Mouse (Mus musculus): Measurements from ENCODE around the gene Myt1l. TPM values are rescaled to one million over a fixed set of nuclear protein-coding genes. Genes with fewer than 3 reads are reported as not detected.

Gene Myt1l
- total RNA-seq (2023), result not detected in 2 replicates

DNA sequence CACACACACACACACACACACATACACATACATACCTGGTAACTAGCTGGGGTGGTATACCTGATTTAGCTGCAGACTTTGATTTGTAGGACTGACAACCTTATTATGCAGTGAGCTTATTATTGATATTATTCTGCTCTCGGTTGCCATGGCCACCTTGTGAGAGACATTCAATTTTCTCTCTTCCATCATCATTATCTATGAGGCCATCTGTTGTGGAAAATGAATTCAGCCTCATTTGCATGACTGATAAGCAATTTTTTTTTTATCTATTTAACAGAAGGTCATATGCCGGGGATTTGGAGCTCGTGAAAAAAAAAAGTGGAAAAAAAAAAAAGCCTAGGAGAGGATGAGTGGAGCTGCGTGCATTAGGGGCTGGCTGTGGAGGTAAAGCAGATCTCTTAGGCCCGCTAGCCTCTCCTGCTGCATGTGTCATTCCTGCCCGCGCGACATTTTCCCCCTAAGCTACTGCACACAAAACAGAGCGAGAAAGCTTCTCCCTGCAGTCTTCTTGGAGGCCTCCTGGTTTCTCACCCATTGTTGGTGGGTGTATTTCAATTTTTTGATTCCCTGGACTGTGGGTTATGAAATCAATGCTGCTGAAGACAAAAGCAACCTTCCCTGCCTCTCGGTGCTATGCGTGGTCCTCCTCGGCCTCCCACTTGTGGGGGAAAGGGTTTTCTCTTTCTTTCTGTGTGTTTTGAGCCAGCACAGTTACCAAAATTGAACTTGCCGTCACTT, at the start of gene Myt1l:
TSS of gene Myt1l (plus strand) at position 354 of the 741 bp plus-strand sequence.

DNA sequence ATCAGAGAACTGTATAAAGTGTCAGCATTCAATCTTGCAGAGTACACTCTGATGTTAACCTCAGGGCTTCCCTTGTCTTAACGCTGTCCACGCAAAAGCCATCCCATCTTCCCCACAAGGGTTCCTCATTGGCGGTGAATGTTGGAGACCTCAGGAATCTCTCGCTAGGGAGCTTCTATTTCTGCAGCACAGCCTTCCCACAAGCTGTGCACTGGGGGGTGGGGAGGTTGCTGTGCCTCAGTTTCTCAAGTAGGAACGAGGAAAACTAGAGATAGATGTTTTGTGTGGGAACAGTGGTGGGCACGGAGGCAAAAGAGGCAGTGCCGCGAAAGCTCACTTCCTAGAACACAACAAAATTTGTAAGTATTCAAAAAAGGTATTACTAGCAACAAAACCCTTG, 409.1 kb downstream of the Myt1l start, which contains the start of gene Pxdn:
TSS of gene Pxdn (plus strand) at position 301 of the 400 bp plus-strand sequence.

